Mouse (Mus musculus): ENCODE measurements around the gene Cdh1. TPM values are rescaled to one million over a fixed set of nuclear protein-coding genes. Genes with fewer than 3 reads are reported as not detected.

Gene Cdh1
- 0.16 TPM for polyA plus RNA-seq (2017; shearing (Covaris generic))

DNA sequence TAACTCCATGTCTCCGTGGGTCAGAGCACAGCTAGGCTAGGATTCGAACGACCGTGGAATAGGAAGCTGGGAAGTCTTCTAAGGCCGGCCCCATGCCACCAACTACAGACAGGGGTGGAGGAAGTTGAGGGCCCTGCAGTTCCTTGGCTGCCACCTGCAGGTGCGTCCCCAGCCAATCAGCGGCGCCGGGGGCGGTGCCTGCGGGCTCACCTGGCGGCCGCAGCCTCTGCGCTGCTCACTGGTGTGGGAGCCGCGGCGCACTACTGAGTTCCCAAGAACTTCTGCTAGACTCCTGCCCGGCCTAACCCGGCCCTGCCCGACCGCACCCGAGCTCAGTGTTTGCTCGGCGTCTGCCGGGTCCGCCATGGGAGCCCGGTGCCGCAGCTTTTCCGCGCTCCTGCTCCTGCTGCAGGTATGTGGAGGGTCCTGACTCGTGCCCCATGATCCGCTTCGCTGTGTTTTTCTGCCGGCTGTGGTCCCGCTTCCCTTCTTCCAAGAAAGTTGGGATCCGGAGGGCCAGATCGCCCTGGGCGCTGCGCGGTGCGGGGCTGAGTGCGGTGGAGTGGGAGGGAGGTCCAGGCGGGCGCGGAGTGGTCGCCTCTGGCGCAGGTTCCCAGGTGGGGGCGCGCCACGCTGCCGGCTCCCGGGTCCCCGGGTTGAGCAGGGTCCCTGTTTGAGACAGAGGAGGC, at the start of gene Cdh1:
Gene Cdh1 (plus strand): TSS at position 221 of the 689 bp plus-strand sequence.

DNA sequence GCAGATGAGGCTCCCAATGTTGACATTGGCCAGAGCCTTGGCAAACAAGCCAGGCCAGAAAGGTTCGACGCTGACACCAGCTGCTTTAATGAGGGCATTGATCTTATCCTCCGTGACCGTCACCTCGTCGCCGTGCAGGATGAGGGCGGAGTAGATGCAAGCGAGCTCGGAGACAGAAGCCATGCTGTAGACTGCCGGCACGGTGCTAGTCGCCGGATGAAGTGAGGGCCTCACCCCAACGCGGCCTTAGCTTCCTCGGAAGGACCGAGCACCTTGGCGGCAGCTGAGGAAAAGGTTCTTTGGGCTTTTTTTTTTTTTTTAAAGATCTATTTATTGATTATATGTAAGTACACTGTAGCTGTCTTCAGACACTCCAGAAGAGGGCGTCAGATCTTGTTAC, 30.0 kb upstream of the Cdh1 start, which contains the start of gene Gm10073:
Gene Gm10073 (minus strand): TSS at position 294 of the 400 bp plus-strand sequence.

DNA sequence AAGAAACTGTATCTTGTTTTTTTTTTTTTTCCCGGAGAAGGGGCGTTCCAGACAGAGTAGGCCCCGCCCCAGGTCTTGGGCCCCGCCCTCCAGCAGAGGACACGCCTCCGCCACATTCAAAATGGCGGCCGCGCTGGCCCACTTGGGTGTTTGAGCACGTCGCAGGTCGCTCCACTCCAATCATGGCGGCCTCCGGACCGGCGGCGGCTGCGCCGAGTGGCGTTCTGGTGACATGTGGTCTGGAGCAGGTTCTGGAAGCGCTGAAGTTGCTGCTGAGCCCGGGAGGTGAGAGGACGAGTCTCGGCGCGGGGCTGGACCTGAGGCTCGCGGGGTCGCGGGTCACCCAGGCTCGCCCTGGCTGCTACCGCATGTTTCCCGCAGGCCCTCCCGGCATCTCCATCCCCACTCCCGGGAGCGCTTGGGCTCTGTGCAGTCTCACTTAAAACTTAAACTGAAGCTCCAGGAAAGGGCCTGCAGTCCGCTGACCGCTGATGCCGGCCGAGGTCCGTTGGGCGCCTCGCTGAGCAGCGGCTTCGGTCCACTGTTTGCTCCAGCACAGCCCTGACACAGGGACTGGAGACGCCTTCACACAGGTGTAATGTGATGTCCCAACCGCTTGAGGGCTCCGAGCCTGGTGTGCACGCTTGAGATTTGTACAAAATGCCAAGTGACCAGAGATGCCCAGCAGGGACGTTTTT, 80.0 kb downstream of the Cdh1 start, which contains the start of gene Tango6:
Gene Tango6 (plus strand): TSS at position 98 of the 698 bp plus-strand sequence.

Other genes with a start within 250 kb of the Cdh1 start
- gene Zfp90, start 188.0 kb upstream of the Cdh1 start, polyA plus RNA-seq (2017; shearing (Covaris generic)), result 6.4 TPM
- gene 6030452D12Rik, start 102.8 kb upstream of the Cdh1 start, polyA plus RNA-seq (2017; shearing (Covaris generic)), result not detected
- not detected for gene Cdh3, start 92.5 kb upstream of the Cdh1 start, polyA plus RNA-seq (2017; shearing (Covaris generic))
- 8.4 TPM for gene Gm10073, start 29.9 kb upstream of the Cdh1 start, polyA plus RNA-seq (2017; shearing (Covaris generic))
- 10.3 TPM for gene Tango6, start 79.7 kb downstream of the Cdh1 start, polyA plus RNA-seq (2017; shearing (Covaris generic))